Mouse (Mus musculus): ENCODE measurements at regions not wholly inside any gene's neighbourhood (a gene's known extent, or its start where the extent isn't known, plus 50 kb on each side); places are given as distances from the start of the nearest gene placed in this dataset.
A peak's percentile ranks its signal among the peaks of the same experiment; 100 is the strongest.

GRCm38 (mm10) chr3:17798399-17798798 is 149.8 kb upstream of the Cypt12 start:
- POLR2A ChIA-PET: no interaction called here
- TF ChIP-seq CTCF (IDR thresholded peaks at IDR 0.05): peak; percentile 92
- ATAC-seq (peak; percentile 51), DNase-seq (ENCODE audit: low read depth, low spot score) (no peak)
- H3K27me3 ChIP-seq: peaks cover 79% of the 10 kb centered on the region
- CTCF ChIA-PET: interaction anchor here (1.2 to 2.3 kb wide), 3 partner anchors 8 to 10 kb away, joined by 3 to 11 read pairs (median 3); no protein-coding TSS in a partner anchor
- in situ Hi-C loops (cut with MboI; ENCODE audit: low pct_unique_long_range_greater_than_20kb): no loop called here

- ATAC-seq (no peak), DNase-seq (ENCODE audit: low read depth, low spot score) (no peak)
- in situ Hi-C loops (cut with MboI; ENCODE audit: low pct_unique_long_range_greater_than_20kb): no loop called here
- TF ChIP-seq CTCF (IDR thresholded peaks at IDR 0.05): no peak
- H3K27me3 ChIP-seq: peaks cover 72% of the 10 kb centered on the region
- ChIA-PET POLR2A (no interaction called here), CTCF (interaction anchor here (1.2 to 2.3 kb wide), 2 partner anchors 9 kb away, joined by 3 to 11 read pairs; no protein-coding TSS in a partner anchor)
These were observed 149.1 kb upstream of the Cypt12 start for GRCm38 (mm10) chr3:17799120-17799519.

GRCm38 (mm10) chr3:17800810-17801209 is 147.4 kb upstream of the Cypt12 start:
- no peak for TF ChIP-seq CTCF (IDR thresholded peaks at IDR 0.05)
- POLR2A ChIA-PET: no interaction called here
- in situ Hi-C loops (cut with MboI; ENCODE audit: low pct_unique_long_range_greater_than_20kb): loop anchor here (10.0 kb wide), 1 partner anchor 1326 kb away; no protein-coding TSS in a partner anchor
- CTCF ChIA-PET: no interaction called here
- H3K27me3 ChIP-seq: peaks cover 71% of the 10 kb centered on the region
- DNase-seq (ENCODE audit: low read depth, low spot score): no peak
- no peak for ATAC-seq

GRCm38 (mm10) chr3:17801479-17801878 is 146.7 kb upstream of the Cypt12 start:
- POLR2A ChIA-PET: no interaction called here
- DNase-seq (ENCODE audit: low read depth, low spot score) (no peak), ATAC-seq (no peak)
- no peak for TF ChIP-seq CTCF (IDR thresholded peaks at IDR 0.05)
- in situ Hi-C loops (cut with MboI; ENCODE audit: low pct_unique_long_range_greater_than_20kb): loop anchor here (10.0 kb wide), 1 partner anchor 1327 kb away; no protein-coding TSS in a partner anchor
- peaks cover 64% of the 10 kb centered on the region for H3K27me3 ChIP-seq
- CTCF ChIA-PET: no interaction called here

GRCm38 (mm10) chr3:17805185-17805584 is 143.0 kb upstream of the Cypt12 start:
- in situ Hi-C loops (cut with MboI; ENCODE audit: low pct_unique_long_range_greater_than_20kb): loop anchor here (10.0 kb wide), 1 partner anchor 1330 kb away; no protein-coding TSS in a partner anchor
- ATAC-seq (no peak), DNase-seq (ENCODE audit: low read depth, low spot score) (no peak)
- peaks cover 53% of the 10 kb centered on the region for H3K27me3 ChIP-seq
- POLR2A ChIA-PET: no interaction called here
- CTCF ChIA-PET: no interaction called here
- TF ChIP-seq CTCF (IDR thresholded peaks at IDR 0.05): no peak

- ChIA-PET POLR2A (no interaction called here), CTCF (no interaction called here)
- no peak for TF ChIP-seq CTCF (IDR thresholded peaks at IDR 0.05)
- peaks cover 46% of the 10 kb centered on the region for H3K27me3 ChIP-seq
- in situ Hi-C loops (cut with MboI; ENCODE audit: low pct_unique_long_range_greater_than_20kb): no loop called here
- ATAC-seq (no peak), DNase-seq (ENCODE audit: low read depth, low spot score) (no peak)
These were observed 136.9 kb upstream of the Cypt12 start for GRCm38 (mm10) chr3:17811290-17811689.

GRCm38 (mm10) chr3:17824201-17824600 is 124.0 kb upstream of the Cypt12 start:
- peaks cover 54% of the 10 kb centered on the region for H3K27me3 ChIP-seq
- ChIA-PET POLR2A (no interaction called here), CTCF (interaction anchor here (1.0 to 1.2 kb wide), 3 partner anchors 10 to 1358 kb away, joined by 3 to 4 read pairs (median 3); no protein-coding TSS in a partner anchor)
- DNase-seq (ENCODE audit: low read depth, low spot score) (no peak), ATAC-seq (no peak)
- in situ Hi-C loops (cut with MboI; ENCODE audit: low pct_unique_long_range_greater_than_20kb): loop anchor here (10.0 kb wide), 1 partner anchor 1519 kb away; no protein-coding TSS in a partner anchor
- no peak for TF ChIP-seq CTCF (IDR thresholded peaks at IDR 0.05)

- DNase-seq (ENCODE audit: low read depth, low spot score) (no peak), ATAC-seq (no peak)
- peak; percentile 60 for TF ChIP-seq CTCF (IDR thresholded peaks at IDR 0.05)
- POLR2A ChIA-PET: no interaction called here
- in situ Hi-C loops (cut with MboI; ENCODE audit: low pct_unique_long_range_greater_than_20kb): loop anchor here (10.0 to 25.0 kb wide), 2 partner anchors 1238 to 1520 kb away; no protein-coding TSS in a partner anchor
- H3K27me3 ChIP-seq: peaks cover 50% of the 10 kb centered on the region
- CTCF ChIA-PET: interaction anchor here (1.0 to 1.2 kb wide), 3 partner anchors 10 to 1359 kb away, joined by 3 to 4 read pairs (median 3); no protein-coding TSS in a partner anchor
These were observed 123.5 kb upstream of the Cypt12 start for GRCm38 (mm10) chr3:17824662-17825061.

- in situ Hi-C loops (cut with MboI; ENCODE audit: low pct_unique_long_range_greater_than_20kb): loop anchor here (10.0 to 25.0 kb wide), 2 partner anchors 1237 to 1521 kb away; no protein-coding TSS in a partner anchor
- CTCF ChIA-PET: interaction anchor here (1.0 to 1.2 kb wide), 3 partner anchors 9 to 1359 kb away, joined by 3 to 4 read pairs (median 3); no protein-coding TSS in a partner anchor
- peaks cover 47% of the 10 kb centered on the region for H3K27me3 ChIP-seq
- POLR2A ChIA-PET: no interaction called here
- no peak for ATAC-seq
- no peak for DNase-seq (ENCODE audit: low read depth, low spot score)
- TF ChIP-seq CTCF (IDR thresholded peaks at IDR 0.05): no peak
These were observed 122.8 kb upstream of the Cypt12 start for GRCm38 (mm10) chr3:17825254-17825890.

- ATAC-seq (no peak), DNase-seq (ENCODE audit: low read depth, low spot score) (no peak)
- ChIA-PET POLR2A (no interaction called here), CTCF (interaction anchor here (0.9 to 2.4 kb wide), 6 partner anchors 8 to 19 kb away, joined by 3 to 12 read pairs (median 5); no protein-coding TSS in a partner anchor)
- H3K27me3 ChIP-seq: peaks cover 12% of the 10 kb centered on the region
- in situ Hi-C loops (cut with MboI; ENCODE audit: low pct_unique_long_range_greater_than_20kb): loop anchor here (25.0 kb wide), 1 partner anchor 1228 kb away; no protein-coding TSS in a partner anchor
- peak; percentile 77 for TF ChIP-seq CTCF (IDR thresholded peaks at IDR 0.05)
These were observed 113.5 kb upstream of the Cypt12 start for GRCm38 (mm10) chr3:17834706-17835105.

- no peak for ATAC-seq
- no peak for TF ChIP-seq CTCF (IDR thresholded peaks at IDR 0.05)
- H3K27me3 ChIP-seq: peaks cover 28% of the 10 kb centered on the region
- CTCF ChIA-PET: interaction anchor here (1.6 to 3.6 kb wide), 3 partner anchors 12 to 20 kb away, joined by 3 to 12 read pairs (median 7); no protein-coding TSS in a partner anchor
- DNase-seq (ENCODE audit: low read depth, low spot score): no peak
- POLR2A ChIA-PET: no interaction called here
- in situ Hi-C loops (cut with MboI; ENCODE audit: low pct_unique_long_range_greater_than_20kb): loop anchor here (25.0 kb wide), 1 partner anchor 1215 kb away; no protein-coding TSS in a partner anchor
These were observed 100.6 kb upstream of the Cypt12 start for GRCm38 (mm10) chr3:17847609-17848008.
